Mouse (Mus musculus): ENCODE data around the gene Arhgap28.

DNA sequence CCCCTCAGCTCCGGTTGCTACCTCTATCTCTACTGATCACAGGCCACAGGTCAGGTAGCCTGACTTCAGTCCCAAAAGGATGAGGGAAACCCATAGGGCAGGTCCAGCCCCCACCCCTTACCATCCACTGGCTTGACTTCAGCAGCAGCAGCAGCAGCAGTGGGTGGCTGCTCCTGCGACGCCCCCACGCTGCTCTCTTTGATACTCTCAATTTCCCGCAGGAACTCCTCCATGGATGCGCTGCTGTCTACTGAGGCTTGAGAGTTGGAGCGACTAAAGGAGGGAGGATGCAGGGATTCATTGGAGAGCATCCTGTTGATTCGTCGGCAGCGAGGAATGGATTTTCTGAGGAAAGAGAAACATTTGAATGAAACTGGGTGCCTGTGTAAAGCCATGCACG is 102.8 kb downstream of the Arhgap28 start:
- TF ChIP-seq CTCF (IDR thresholded peaks at IDR 0.05; ENCODE audit: borderline replicate concordance, control insufficient read depth, extremely low read depth, insufficient read depth, low read length, poor library complexity) (no peak), POLR2A (IDR thresholded peaks at IDR 0.05; ENCODE audit: control insufficient read depth, extremely low read depth, insufficient read depth, low read length, poor library complexity) (no peak)

Data from thymus, adult 2 months (tissue).